Mouse (Mus musculus): ENCODE data around the gene Zfp827.

The Zfp827 gene

GRCm38 (mm10) chr8:79226046-79226445 is 197.8 kb downstream of the Zfp827 start:
- DNase-seq: no peak

GRCm38 (mm10) chr8:79227194-79227593 is 199.0 kb downstream of the Zfp827 start:
- DNase-seq: no peak

DNA sequence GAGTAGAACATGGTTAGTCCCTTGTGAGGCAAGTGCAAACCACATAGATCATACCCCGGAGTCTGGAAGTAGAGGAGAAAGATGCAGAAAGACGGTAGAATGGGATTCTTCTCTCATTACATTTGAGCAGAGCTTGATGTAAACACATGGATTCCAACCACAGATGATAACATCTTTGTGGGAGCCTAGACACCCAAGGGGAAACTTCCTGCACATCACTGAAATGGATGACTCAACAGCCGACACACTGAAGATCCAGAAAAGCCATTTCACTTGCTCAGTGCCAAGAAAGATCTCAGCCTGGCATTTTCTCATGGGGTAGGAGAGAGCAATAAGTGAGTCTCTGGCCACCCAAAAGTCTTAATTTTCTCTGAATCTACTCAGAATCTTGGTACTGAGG is 199.7 kb downstream of the Zfp827 start:
- no peak for DNase-seq

DNA sequence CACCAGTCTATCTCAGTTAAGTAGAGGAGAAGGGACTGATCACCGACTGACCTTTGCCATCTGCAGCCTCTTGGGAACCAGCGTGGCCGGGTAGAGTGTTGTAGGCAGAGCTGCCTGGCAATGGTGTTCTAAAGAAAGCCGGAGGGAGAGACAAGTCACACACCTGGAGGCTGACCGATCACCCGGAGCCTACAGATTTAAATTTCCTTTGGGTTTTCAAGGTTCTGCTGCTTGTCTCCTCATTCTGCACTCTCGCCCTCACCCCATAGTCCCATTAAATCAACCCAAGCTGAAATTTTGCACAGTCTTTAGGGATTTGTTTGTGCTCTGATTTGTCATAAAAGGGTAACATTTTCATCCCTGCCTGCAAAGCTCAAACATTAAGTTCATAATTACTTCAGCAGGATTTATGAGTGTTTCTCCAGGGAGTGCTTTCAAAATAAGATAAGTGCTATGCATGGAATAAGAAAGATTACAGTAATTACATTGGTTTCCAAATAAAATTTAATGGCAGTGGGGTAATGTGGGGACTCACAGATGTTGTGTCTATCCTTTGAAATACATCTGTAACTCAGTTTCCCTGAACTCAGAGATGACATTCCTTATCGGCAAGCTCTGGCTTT is 201.1 kb downstream of the Zfp827 start:
- no peak for DNase-seq

DNA sequence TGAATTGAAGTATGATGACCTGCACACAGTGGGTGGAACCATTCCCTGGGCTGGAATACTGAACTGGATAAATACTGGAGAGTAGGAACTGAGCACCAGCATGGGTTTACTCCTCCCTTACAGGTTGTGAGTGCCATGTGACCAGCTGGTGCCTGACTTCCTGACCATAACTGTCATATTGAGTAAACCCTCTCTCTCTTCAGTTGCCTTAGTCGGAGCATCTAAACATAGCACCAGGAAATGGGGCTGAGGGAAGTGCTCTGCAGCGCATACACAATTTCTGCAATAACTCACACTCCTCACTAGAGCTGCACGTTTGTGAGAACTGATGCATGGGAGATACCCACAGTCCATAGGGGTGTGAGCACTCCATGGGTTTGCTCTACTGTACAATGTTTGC is 211.1 kb downstream of the Zfp827 start:
- DNase-seq: no peak

DNA sequence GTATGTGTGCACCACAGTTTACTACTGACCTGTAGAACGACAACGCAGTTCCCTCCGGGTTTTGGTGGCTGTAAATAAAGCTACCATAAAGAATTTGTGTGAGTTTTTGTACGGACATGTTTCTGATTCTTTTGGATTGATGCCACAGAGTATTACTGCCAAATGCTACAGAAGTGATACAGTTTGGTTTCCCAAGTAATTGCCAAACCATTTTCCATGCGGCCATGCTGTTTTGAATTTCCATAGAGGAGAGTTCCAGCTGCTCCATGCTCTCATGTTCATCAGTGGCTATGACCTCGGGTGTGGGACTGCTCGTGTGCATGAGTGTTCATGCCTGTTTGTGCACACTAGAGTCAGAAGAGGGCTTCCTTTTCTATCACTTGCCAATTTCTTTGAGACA is 211.8 kb downstream of the Zfp827 start:
- DNase-seq: no peak

Data from spleen, adult 18-20 months (tissue).